Mouse (Mus musculus) ovary, postnatal 36 days (tissue): ENCODE measurements at regions not wholly inside any gene's neighbourhood (a gene's known extent, or its start where the extent isn't known, plus 50 kb on each side); places are given as distances from the start of the nearest gene placed in this dataset.

Source experiments
- DNase-seq: peaks from one replicate; pipeline ENCODE4 v3.0.0; 2022; ENCODE audit warnings: low spot score, mixed read lengths

DNA sequence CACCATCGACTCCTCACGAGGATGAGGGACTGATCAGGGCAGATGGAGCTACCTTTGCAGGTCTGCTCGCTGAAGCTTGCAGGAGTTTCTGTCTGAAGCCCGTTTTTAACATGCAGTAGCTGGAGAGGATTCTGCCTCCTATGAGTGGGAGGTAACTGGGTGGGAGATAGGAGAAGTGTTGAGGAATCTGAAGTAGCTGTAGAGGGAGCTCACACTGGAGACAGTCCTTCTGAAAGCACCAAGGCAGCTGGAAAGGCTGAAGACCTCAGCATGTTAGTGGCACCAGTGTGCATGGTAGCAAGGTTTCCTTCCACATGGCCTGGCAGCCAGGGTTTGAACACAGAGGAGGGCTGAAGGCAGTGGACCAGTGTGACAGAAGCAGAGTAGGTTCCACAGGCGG lies 254.5 kb downstream of the Drd1 start:
- no peak for DNase-seq

GRCm38 (mm10) chr13:53788809-53789208 lies 266.7 kb downstream of the Drd1 start:
- DNase-seq, result no peak

- DNase-seq, result peak; percentile 15
Measured at GRCm38 (mm10) chr13:53783492-53783891, 272.0 kb downstream of the Drd1 start.

GRCm38 (mm10) chr13:53779150-53779549 lies 276.4 kb downstream of the Drd1 start:
- no peak for DNase-seq

GRCm38 (mm10) chr13:53776421-53776820 lies 279.1 kb downstream of the Drd1 start:
- DNase-seq, result no peak

GRCm38 (mm10) chr13:53775687-53776086 lies 279.8 kb downstream of the Drd1 start:
- peak; percentile 30 for DNase-seq

- DNase-seq, result peak; percentile 36
Measured at GRCm38 (mm10) chr13:53764613-53765243, 290.8 kb downstream of the Drd1 start.

- no peak for DNase-seq
Measured at GRCm38 (mm10) chr13:53757576-53758237, 284.8 kb upstream of the Msx2 start.

GRCm38 (mm10) chr13:53756970-53757530 lies 284.2 kb upstream of the Msx2 start:
- DNase-seq, result no peak

DNA sequence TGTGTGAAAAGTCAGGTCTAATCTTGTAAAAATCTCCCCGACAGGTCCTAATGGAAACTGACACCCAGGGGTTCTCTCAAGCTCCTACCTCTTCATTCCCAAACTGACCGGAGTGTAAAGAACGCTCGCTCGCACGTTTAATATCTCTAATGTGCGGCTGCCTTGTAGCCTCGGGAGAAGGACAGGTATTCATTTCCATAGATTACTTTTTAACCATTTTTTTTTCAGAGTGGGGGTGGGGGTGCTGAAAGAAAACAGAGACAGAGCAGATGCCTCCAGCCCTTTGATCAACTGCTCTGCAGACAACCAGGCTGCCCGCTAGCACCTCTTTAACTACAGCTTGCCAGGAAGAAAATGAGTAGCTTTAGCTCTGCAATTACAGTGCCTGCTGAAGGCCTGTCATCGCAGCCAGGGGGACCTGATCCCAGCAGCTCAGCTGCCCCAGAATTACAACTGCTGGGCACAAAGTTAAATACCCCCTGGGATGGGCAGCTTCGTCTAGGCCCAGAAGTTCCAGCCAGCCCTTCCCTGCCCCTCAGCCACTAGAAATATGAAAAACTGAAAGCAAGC lies 282.3 kb upstream of the Msx2 start:
- no peak for DNase-seq

DNA sequence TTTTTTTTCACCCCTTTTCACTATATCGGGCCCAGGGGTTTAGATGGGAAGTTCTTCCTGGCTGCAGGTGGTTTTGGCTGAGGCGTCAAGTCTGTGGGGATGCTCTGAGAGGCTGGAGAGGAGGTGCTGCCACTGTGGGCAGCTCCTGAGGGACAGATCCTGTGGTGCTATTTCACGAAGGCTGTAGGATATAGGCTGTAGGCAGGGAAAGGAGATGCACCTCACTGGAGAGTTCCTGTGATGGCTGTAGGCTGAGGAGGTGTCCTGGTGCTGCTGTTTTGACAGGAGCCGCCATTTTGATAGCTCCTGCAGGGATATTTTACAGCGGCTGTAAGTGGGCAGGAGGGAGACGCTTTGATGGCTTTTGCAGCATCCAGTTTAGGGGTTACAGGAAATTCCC lies 280.2 kb upstream of the Msx2 start:
- DNase-seq, result no peak

GRCm38 (mm10) chr13:53740981-53741380 lies 268.1 kb upstream of the Msx2 start:
- no peak for DNase-seq

DNA sequence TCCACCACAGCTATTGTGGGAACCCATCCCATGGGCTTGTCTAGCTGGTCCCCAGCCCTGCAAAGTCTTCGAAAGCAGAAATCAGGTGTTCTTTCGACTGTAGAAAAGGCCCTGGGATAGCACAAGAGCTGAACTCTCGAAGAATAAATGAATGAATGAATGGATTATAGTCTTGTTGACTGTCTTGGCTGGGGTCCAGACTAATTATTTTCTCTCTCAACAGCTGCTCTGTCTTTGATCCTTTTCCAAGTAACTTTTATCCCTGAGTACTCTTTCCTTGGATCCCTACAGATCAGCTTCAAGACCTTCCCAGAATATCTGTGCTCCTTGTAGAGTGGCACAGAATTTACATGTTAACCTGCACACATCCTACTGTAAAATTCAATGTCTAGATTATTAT lies 266.3 kb upstream of the Msx2 start:
- DNase-seq, result no peak

DNA sequence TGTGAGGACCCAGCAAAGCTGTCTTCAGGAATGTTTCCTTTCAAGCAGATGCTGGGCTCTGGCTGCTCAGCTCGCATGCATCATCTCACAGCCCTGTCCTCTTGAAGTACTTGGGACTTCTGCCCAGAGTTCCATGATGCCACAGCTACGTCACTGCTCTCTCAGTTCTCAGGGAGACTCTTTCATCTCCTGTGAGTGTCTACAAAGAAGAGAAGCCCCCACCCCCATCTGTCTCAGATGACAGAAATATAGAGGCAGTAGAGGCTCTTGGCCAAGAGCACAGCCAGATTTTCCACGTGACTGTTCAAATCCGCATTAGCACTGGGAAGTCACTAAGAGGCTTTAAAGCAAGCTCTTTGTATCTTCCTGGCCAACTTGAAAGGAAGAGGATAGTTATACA lies 262.1 kb upstream of the Msx2 start:
- no peak for DNase-seq

GRCm38 (mm10) chr13:53730259-53730902 lies 257.5 kb upstream of the Msx2 start:
- no peak for DNase-seq

- DNase-seq, result no peak
Measured at GRCm38 (mm10) chr13:53729848-53730247, 257.0 kb upstream of the Msx2 start.

DNA sequence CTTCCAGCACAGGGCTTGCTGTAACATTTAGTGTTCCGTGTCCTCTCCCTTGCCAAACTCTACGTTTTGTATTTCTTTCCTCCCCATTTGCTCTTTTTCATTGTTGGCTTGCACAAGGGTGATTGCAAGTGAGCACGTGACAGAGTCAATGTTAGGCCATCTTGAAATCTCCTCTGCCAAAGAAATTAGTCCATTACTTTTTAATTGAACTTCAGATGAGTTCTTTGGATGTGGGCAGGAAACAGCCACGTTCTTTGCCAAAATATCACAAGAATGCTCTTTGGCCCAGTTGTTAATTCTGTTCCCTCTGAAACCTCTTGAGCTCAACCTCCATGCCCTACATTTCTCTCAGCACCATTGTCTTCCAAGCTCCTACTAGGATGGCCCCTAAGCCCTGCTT lies 253.2 kb upstream of the Msx2 start:
- no peak for DNase-seq

- no peak for DNase-seq
Measured at GRCm38 (mm10) chr13:53722881-53723280, 250.0 kb upstream of the Msx2 start.

GRCm38 (mm10) chr13:53721038-53721463 lies 248.2 kb upstream of the Msx2 start:
- DNase-seq, result no peak

- no peak for DNase-seq
Measured at GRCm38 (mm10) chr13:53717582-53717981, 244.7 kb upstream of the Msx2 start.

DNA sequence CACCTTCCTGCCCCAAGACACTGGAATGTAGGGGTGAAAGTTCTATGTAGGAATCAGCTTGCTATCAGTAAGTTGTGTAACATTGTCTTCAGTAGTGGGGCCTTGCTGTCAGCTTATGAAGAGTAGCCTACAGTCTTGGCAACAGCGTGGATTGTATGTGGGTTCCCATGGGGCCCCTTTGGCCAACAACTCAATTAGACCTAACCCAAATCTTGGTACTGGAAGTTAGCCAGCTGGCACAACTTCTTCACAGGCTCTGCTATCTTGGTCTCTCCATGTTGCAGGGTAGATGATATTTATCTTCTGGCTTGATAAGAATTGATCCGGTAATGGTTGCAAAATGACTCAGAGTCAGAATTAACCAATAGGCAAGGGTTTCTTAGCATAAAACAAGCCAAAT lies 244.2 kb upstream of the Msx2 start:
- no peak for DNase-seq

DNA sequence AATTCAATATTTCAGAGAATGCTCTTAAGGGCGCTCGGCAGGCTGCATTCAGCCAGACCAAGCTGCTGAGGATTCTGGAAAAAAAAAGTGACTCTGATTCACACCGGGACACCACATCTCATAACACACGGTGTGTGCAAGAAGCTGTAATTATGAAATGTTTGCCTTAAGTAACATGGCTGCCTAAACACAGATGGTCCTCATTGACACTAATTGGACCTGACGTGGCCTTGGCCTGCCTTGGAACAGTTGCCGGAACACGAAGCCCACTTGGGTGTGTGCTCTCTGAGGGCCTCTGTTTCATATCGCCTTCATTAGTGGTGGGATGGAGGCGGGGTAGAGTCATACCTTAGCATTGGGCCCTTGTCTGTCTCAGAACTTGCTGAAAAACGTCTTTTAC lies 236.2 kb upstream of the Msx2 start:
- no peak for DNase-seq

DNA sequence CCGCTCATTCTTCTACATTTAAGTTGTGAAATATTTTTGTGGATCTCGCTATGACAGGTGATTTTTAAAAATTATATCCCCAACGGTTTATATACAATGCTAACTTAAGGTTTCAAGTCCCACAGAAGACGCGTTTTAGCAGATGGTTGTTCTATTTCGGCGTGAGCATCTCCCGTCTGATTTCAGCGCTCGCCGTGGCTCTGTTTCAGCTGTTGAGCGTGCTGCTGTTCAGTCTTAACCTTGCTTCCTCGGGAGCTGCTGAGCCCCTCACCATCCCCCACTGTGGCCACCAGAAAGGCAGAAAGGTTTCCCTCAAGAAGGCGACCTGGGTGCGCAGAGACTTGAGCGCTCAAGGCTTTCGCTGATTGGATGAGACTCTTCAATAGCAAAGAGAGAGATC lies 234.7 kb upstream of the Msx2 start:
- no peak for DNase-seq
